Mouse (Mus musculus): ENCODE results near the gene Sgta. TPM values are rescaled to one million over a fixed set of nuclear protein-coding genes. Genes with fewer than 3 reads are reported as not detected.
A peak's percentile ranks its signal among the peaks of the same experiment; 100 is the strongest.

The Sgta gene
- polyA plus RNA-seq, 1 experiment, result 139 TPM

- Histone ChIP-seq H3K27ac (replicated peaks; ENCODE audit: low read depth, low read length) (no peak overlapping the region), H3K4me3 (ENCODE audit: insufficient read depth, low read depth, low read length) (no peak overlapping the region), H3K4me1 (ENCODE audit: control insufficient read depth, insufficient read depth, insufficient read length, low read length) (no peaks in the 10 kb centered on the region)
These were observed 43.3 kb downstream of the Sgta start for GRCm38 (mm10) chr10:81016645-81017044.

- no peak overlapping the region for H3K4me3 ChIP-seq (ENCODE audit: insufficient read depth, low read depth, low read length)
- no peaks in the 10 kb centered on the region for H3K4me1 ChIP-seq (ENCODE audit: control insufficient read depth, insufficient read depth, insufficient read length, low read length)
- no peak overlapping the region for H3K27ac ChIP-seq (replicated peaks; ENCODE audit: low read depth, low read length)
These were observed 44.3 kb downstream of the Sgta start for GRCm38 (mm10) chr10:81015666-81016065.

- Histone ChIP-seq H3K27ac (replicated peaks; ENCODE audit: low read depth, low read length) (no peak within 1 kb of the TSS), H3K4me3 (ENCODE audit: insufficient read depth, low read depth, low read length) (peak within 1 kb of the TSS; percentile 48), H3K4me1 (ENCODE audit: control insufficient read depth, insufficient read depth, insufficient read length, low read length) (no peaks in the 10 kb centered on the region)
These were observed 45.3 kb downstream of the Sgta start, which contains the start of gene Gng7 for GRCm38 (mm10) chr10:81014393-81015384. TSS of gene Gng7 (minus strand) at chr10:81014945.

- Histone ChIP-seq H3K27ac (replicated peaks; ENCODE audit: low read depth, low read length) (no peak overlapping the region), H3K4me3 (ENCODE audit: insufficient read depth, low read depth, low read length) (no peak overlapping the region), H3K4me1 (ENCODE audit: control insufficient read depth, insufficient read depth, insufficient read length, low read length) (no peaks in the 10 kb centered on the region)
These were observed 49.1 kb downstream of the Sgta start for GRCm38 (mm10) chr10:81010851-81011250.

- Histone ChIP-seq H3K27ac (replicated peaks; ENCODE audit: low read depth, low read length) (no peak overlapping the region), H3K4me3 (ENCODE audit: insufficient read depth, low read depth, low read length) (no peak overlapping the region), H3K4me1 (ENCODE audit: control insufficient read depth, insufficient read depth, insufficient read length, low read length) (no peaks in the 10 kb centered on the region)
These were observed 52.7 kb downstream of the Sgta start for GRCm38 (mm10) chr10:81007240-81007639.

- H3K27ac ChIP-seq (replicated peaks; ENCODE audit: low read depth, low read length), result no peak overlapping the region
- no peaks in the 10 kb centered on the region for H3K4me1 ChIP-seq (ENCODE audit: control insufficient read depth, insufficient read depth, insufficient read length, low read length)
- H3K4me3 ChIP-seq (ENCODE audit: insufficient read depth, low read depth, low read length), result no peak overlapping the region
These were observed 53.8 kb downstream of the Sgta start for GRCm38 (mm10) chr10:81006005-81006677.

- Histone ChIP-seq H3K4me1 (ENCODE audit: control insufficient read depth, insufficient read depth, insufficient read length, low read length) (peaks cover 2% of the 10 kb centered on the region; the same call in 1 of the 2 replicates), H3K27ac (replicated peaks; ENCODE audit: low read depth, low read length) (no peak overlapping the region), H3K4me3 (ENCODE audit: insufficient read depth, low read depth, low read length) (no peak overlapping the region)
These were observed 58.8 kb downstream of the Sgta start for GRCm38 (mm10) chr10:81001161-81001560.

GRCm38 (mm10) chr10:81000197-81001062, 59.6 kb downstream of the Sgta start:
- no peak overlapping the region for H3K4me3 ChIP-seq (ENCODE audit: insufficient read depth, low read depth, low read length)
- H3K27ac ChIP-seq (replicated peaks; ENCODE audit: low read depth, low read length), result no peak overlapping the region
- H3K4me1 ChIP-seq (ENCODE audit: control insufficient read depth, insufficient read depth, insufficient read length, low read length), result peaks cover 2% of the 10 kb centered on the region; the same call in 1 of the 2 replicates

GRCm38 (mm10) chr10:80999362-81000196, 60.4 kb downstream of the Sgta start:
- H3K4me1 ChIP-seq (ENCODE audit: control insufficient read depth, insufficient read depth, insufficient read length, low read length), result peaks cover 2% of the 10 kb centered on the region; the same call in 1 of the 2 replicates
- H3K4me3 ChIP-seq (ENCODE audit: insufficient read depth, low read depth, low read length), result no peak overlapping the region
- H3K27ac ChIP-seq (replicated peaks; ENCODE audit: low read depth, low read length), result no peak overlapping the region

- Histone ChIP-seq H3K4me1 (ENCODE audit: control insufficient read depth, insufficient read depth, insufficient read length, low read length) (peaks cover 2% of the 10 kb centered on the region; the same call in 1 of the 2 replicates), H3K27ac (replicated peaks; ENCODE audit: low read depth, low read length) (no peak overlapping the region), H3K4me3 (ENCODE audit: insufficient read depth, low read depth, low read length) (no peak overlapping the region)
These were observed 61.2 kb downstream of the Sgta start for GRCm38 (mm10) chr10:80998778-80999177.

GRCm38 (mm10) chr10:80998021-80998420, 62.0 kb downstream of the Sgta start:
- Histone ChIP-seq H3K27ac (replicated peaks; ENCODE audit: low read depth, low read length) (no peak overlapping the region), H3K4me3 (ENCODE audit: insufficient read depth, low read depth, low read length) (no peak overlapping the region), H3K4me1 (ENCODE audit: control insufficient read depth, insufficient read depth, insufficient read length, low read length) (peaks cover 2% of the 10 kb centered on the region; the same call in 1 of the 2 replicates)

- Histone ChIP-seq H3K4me1 (ENCODE audit: control insufficient read depth, insufficient read depth, insufficient read length, low read length) (peaks cover 2% of the 10 kb centered on the region; the same call in 1 of the 2 replicates), H3K27ac (replicated peaks; ENCODE audit: low read depth, low read length) (no peak overlapping the region), H3K4me3 (ENCODE audit: insufficient read depth, low read depth, low read length) (no peak overlapping the region)
These were observed 62.6 kb downstream of the Sgta start for GRCm38 (mm10) chr10:80997332-80997731.

GRCm38 (mm10) chr10:80996501-80996900, 63.5 kb downstream of the Sgta start:
- Histone ChIP-seq H3K4me1 (ENCODE audit: control insufficient read depth, insufficient read depth, insufficient read length, low read length) (peaks cover 2% of the 10 kb centered on the region; the same call in 1 of the 2 replicates), H3K4me3 (ENCODE audit: insufficient read depth, low read depth, low read length) (no peak overlapping the region), H3K27ac (replicated peaks; ENCODE audit: low read depth, low read length) (no peak overlapping the region)

- Histone ChIP-seq H3K4me3 (ENCODE audit: insufficient read depth, low read depth, low read length) (no peak overlapping the region), H3K4me1 (ENCODE audit: control insufficient read depth, insufficient read depth, insufficient read length, low read length) (peaks cover 2% of the 10 kb centered on the region; the same call in 1 of the 2 replicates), H3K27ac (replicated peaks; ENCODE audit: low read depth, low read length) (no peak overlapping the region)
These were observed 64.8 kb downstream of the Sgta start for GRCm38 (mm10) chr10:80995091-80995632.
